Mouse (Mus musculus) heart, embryonic 16.5 days (tissue): ENCODE measurements around the gene Lpcat2b. TPM values are rescaled to one million over a fixed set of nuclear protein-coding genes. Genes with fewer than 3 reads are reported as not detected.
A peak's percentile ranks its signal among the peaks of the same experiment; 100 is the strongest.

ENCODE experiments used
- ATAC-seq: fragments of 200-750 bp; cut with Nextera tagmentation; replicated peaks from 2 replicates; pipeline ENCODE4 v1.8.0; 2017; ENCODE audit warnings: moderate number of reproducible peaks; ENCODE audit not compliant: insufficient read depth, low FRiP score; ENCODE audit errors: extremely low read depth
- H3K27ac ChIP-seq: fragments of 300-500 bp; sonication (generic); 2 replicates; pipeline ENCODE4 v1.5.1; 2014; ENCODE audit warnings: mild to moderate bottlenecking, low read length, control low read depth, moderate library complexity
- H3K27me3 ChIP-seq: fragments of 300-500 bp; sonication (generic); 2 replicates; pipeline ENCODE4 v1.6.1; 2014; ENCODE audit warnings: low read length, mixed read lengths; ENCODE audit not compliant: control insufficient read depth, insufficient read depth
- H3K36me3 ChIP-seq: fragments of 300-500 bp; sonication (generic); 2 replicates; pipeline ENCODE4 v1.6.1; 2014; ENCODE audit not compliant: control insufficient read depth, insufficient read depth
- H3K4me1 ChIP-seq: fragments of 300-500 bp; sonication (generic); 2 replicates; pipeline ENCODE4 v1.6.1; 2014; ENCODE audit warnings: low read length, mixed read lengths; ENCODE audit not compliant: control insufficient read depth, insufficient read depth
- H3K4me2 ChIP-seq: fragments of 300-500 bp; sonication (generic); 2 replicates; pipeline ENCODE4 v1.6.1; 2014; ENCODE audit warnings: low read depth, mild to moderate bottlenecking, control low read depth, low read length
- H3K4me3 ChIP-seq: fragments of 300-500 bp; sonication (generic); 2 replicates; pipeline ENCODE4 v1.5.1; 2014; ENCODE audit warnings: mild to moderate bottlenecking, control low read depth, low read length
- H3K9ac ChIP-seq: fragments of 300-500 bp; sonication (generic); 2 replicates; pipeline ENCODE4 v1.6.1; 2014; ENCODE audit warnings: low read length, control low read depth
- H3K9me3 ChIP-seq: fragments of 300-500 bp; sonication (generic); replicated peaks from 2 replicates; pipeline ENCODE4 v1.6.1; 2016; ENCODE audit warnings: low read length; ENCODE audit not compliant: control insufficient read depth
- WGBS: fragments of 180-500 bp; shearing (Covaris S2); extraction: QIAGEN DNeasy Blood & Tissue Kit; methylation state at CpG from one replicate; pipeline ENCODE4 v1.1.7; 2014; 5-methylcytosine and 5-hydroxymethylcytosine counted together
- polyA plus RNA-seq: library from polyadenylated mRNA; unstranded; fragments of >200 nt; fragmentation: Nextera tagmentation; extraction: Ambion mirVana; gene quantifications from 2 replicates; pipeline ENCODE4 v1.2.1, GENCODE M21; 2015

The Lpcat2b gene
- polyA plus RNA-seq, 1 experiment from 2014 or later, result not detected

DNA sequence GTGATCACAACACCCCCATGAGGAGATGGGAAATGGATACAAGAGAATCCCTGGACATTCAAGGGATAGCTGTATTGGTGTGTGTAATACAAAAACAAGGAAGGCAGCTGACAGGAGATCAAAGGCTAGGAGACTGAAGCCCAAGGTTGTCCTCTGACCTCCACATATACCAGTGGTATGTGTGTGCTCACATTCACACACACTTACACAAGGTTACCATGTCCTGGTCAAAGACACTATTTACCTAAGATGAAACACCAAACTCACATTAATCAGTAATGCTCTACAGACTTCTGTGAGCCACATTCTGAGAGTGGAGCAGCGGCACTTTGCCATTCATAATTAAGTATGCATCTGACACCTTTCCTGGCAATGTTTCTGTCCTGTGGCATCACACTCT, 21.0 kb upstream of the Lpcat2b start:
- no peak overlapping the region for H3K27ac ChIP-seq
- no peak overlapping the region for H3K9ac ChIP-seq
- H3K4me3 ChIP-seq, result no peak overlapping the region
- no peak overlapping the region for H3K4me2 ChIP-seq
- no peaks in the 10 kb centered on the region for H3K27me3 ChIP-seq
- no peak for ATAC-seq
- no peaks in the 10 kb centered on the region for H3K36me3 ChIP-seq
- WGBS, result 76% methylated on average over 1 of the region's 1 CpGs
- no peaks in the 10 kb centered on the region for H3K4me1 ChIP-seq
- H3K9me3 ChIP-seq, result no peaks in the 10 kb centered on the region

DNA sequence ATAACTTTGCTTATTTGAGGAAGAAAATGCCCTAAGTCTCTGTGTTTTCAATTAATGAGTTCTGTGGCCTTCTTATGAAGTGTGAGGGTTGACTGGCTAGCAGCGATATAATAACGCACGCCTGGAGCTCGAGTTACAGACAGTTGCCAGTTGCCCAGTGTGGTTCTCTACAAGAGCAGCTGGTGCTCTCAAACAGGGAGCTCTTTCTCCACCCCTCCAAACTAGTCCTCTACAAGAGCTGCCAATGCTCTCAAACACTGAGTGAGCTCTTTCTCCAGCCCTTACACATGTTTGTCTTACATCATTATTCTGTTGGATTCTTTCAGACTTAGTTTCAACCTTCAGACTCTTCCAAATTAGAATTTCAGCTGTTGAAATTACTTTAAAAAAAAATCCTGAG, 20.0 kb upstream of the Lpcat2b start:
- no peak overlapping the region for H3K27ac ChIP-seq
- no peaks in the 10 kb centered on the region for H3K27me3 ChIP-seq
- no peaks in the 10 kb centered on the region for H3K9me3 ChIP-seq
- no peaks in the 10 kb centered on the region for H3K36me3 ChIP-seq
- H3K4me3 ChIP-seq, result no peak overlapping the region
- H3K4me1 ChIP-seq, result no peaks in the 10 kb centered on the region
- no peak overlapping the region for H3K4me2 ChIP-seq
- ATAC-seq, result no peak
- 62% methylated on average over 4 of the region's 4 CpGs for WGBS
- H3K9ac ChIP-seq, result no peak overlapping the region

DNA sequence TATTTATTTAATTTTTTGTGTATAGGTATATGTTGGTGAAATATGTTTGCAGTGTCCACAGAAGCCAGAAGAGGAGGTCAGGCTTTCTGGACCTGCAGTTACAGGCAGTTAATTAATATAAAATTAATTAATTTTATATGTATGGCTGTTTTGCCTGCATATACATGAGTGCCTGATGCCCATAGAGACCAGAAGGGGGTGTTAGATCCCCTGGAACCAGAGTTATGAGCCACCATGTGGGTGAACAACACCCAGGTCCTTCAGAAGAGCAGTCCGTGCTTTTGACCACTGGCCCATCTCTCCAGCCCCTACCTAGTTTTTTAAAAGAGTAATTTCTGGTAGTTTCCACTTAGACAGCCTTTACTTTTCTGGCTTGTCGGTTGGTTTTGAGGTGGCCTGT, 19.1 kb upstream of the Lpcat2b start:
- Histone ChIP-seq H3K36me3 (no peaks in the 10 kb centered on the region), H3K4me2 (no peak overlapping the region), H3K27me3 (no peaks in the 10 kb centered on the region), H3K27ac (no peak overlapping the region), H3K9me3 (no peaks in the 10 kb centered on the region), H3K4me3 (no peak overlapping the region), H3K4me1 (no peaks in the 10 kb centered on the region), H3K9ac (no peak overlapping the region)
- no peak for ATAC-seq
- 79% methylated on average over 2 of the region's 2 CpGs for WGBS

DNA sequence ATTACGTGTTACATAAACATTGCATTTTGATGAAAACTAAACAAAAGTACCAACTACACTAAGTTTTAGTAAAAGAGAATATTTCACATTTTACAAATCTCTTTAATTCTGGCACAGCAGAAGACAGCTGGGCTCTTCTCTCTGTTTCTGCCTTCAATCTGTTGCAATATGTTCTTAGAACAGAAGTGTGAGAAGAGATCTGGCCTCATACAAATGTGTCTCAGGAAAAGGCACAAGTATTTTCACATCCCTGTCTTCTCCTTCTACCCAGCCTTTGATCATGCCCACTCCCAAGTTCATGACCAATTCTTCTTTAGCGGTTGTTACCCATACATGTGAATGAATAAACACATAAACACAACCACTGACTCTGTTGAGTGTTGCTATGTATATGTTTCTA, 16.3 kb upstream of the Lpcat2b start:
- WGBS, result 67% methylated on average over 2 of the region's 2 CpGs
- no peaks in the 10 kb centered on the region for H3K9me3 ChIP-seq
- no peak overlapping the region for H3K9ac ChIP-seq
- H3K27me3 ChIP-seq, result no peaks in the 10 kb centered on the region
- ATAC-seq, result no peak
- H3K36me3 ChIP-seq, result no peaks in the 10 kb centered on the region
- H3K27ac ChIP-seq, result no peak overlapping the region
- H3K4me2 ChIP-seq, result no peak overlapping the region
- no peaks in the 10 kb centered on the region; the same call in 1 of the 2 replicates for H3K4me1 ChIP-seq
- no peak overlapping the region for H3K4me3 ChIP-seq

DNA sequence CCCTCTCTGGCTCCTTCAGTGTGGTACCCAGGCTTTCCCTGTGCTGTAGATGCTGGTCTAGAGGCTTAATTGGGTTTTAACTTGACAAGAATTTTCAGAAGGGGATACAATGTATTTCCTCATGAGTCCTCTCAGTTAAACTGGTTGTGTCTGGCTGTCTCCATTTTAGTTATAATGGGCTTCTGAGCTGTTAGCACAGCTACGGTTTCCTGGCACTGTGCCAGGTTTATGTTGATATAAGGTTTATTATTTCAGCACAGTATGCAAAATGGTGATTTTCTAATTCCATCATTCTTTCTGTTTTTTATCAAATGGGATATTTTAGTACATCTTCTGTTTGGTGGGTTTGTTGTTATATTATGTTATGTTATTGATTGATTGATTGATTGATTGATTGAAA, 9.7 kb upstream of the Lpcat2b start:
- H3K36me3 ChIP-seq, result no peaks in the 10 kb centered on the region
- no peaks in the 10 kb centered on the region for H3K27me3 ChIP-seq
- no peaks in the 10 kb centered on the region; the same call in 1 of the 2 replicates for H3K4me1 ChIP-seq
- H3K4me3 ChIP-seq, result no peak overlapping the region
- no peak overlapping the region for H3K27ac ChIP-seq
- H3K9me3 ChIP-seq, result no peaks in the 10 kb centered on the region
- 18% methylated on average over 1 of the region's 1 CpGs for WGBS
- no peak overlapping the region for H3K9ac ChIP-seq
- H3K4me2 ChIP-seq, result no peak overlapping the region
- ATAC-seq, result no peak

DNA sequence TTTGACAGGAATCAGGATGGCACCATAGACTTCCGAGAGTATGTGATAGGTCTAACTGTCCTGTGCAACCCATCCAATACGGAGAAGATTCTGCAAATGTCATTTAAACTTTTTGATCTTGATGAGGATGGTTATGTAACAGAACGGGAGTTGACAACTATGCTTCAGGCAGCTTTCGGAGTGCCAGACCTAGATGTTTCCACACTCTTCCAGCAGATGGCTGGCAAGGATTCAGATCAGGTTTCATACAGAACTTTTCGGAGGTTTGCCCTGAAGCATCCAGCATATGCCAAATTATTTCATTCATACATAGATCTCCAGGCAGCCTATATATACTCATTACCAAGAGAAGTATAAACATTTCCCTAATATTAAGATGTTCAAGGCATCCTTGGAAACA, 2.7 kb downstream of the Lpcat2b start:
- H3K36me3 ChIP-seq, result no peaks in the 10 kb centered on the region
- H3K9ac ChIP-seq, result no peak overlapping the region
- H3K27ac ChIP-seq, result no peak overlapping the region
- no peak overlapping the region for H3K4me3 ChIP-seq
- 65% methylated on average over 5 of the region's 5 CpGs for WGBS
- H3K9me3 ChIP-seq, result no peaks in the 10 kb centered on the region
- no peak overlapping the region for H3K4me2 ChIP-seq
- H3K4me1 ChIP-seq, result peaks cover 7% of the 10 kb centered on the region
- no peaks in the 10 kb centered on the region for H3K27me3 ChIP-seq
- ATAC-seq, result no peak

DNA sequence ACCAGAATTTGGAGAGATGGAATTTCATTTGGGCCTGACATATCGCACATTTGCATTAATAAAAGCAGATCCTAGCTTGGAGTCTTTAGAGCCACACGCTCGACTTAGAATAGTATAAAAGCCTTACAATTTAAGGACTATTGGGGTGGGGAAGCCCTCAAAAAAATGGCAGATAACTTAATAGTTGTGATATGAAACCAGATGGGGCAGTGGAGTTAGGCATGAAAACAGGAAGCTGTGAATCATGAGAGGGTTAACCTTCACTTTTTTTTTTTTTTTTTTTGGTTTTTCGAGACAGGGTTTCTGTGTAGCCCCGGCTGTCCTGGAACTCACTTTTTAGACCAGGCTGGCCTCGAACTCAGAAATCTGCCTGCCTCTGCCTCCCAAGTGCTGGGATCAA, 4.8 kb downstream of the Lpcat2b start:
- Histone ChIP-seq H3K4me1 (peaks cover 7% of the 10 kb centered on the region), H3K27ac (no peak overlapping the region), H3K27me3 (no peaks in the 10 kb centered on the region), H3K4me2 (no peak overlapping the region), H3K36me3 (no peaks in the 10 kb centered on the region), H3K4me3 (no peak overlapping the region), H3K9ac (no peak overlapping the region), H3K9me3 (no peaks in the 10 kb centered on the region)
- ATAC-seq, result no peak
- WGBS, result 81% methylated on average over 6 of the region's 6 CpGs

DNA sequence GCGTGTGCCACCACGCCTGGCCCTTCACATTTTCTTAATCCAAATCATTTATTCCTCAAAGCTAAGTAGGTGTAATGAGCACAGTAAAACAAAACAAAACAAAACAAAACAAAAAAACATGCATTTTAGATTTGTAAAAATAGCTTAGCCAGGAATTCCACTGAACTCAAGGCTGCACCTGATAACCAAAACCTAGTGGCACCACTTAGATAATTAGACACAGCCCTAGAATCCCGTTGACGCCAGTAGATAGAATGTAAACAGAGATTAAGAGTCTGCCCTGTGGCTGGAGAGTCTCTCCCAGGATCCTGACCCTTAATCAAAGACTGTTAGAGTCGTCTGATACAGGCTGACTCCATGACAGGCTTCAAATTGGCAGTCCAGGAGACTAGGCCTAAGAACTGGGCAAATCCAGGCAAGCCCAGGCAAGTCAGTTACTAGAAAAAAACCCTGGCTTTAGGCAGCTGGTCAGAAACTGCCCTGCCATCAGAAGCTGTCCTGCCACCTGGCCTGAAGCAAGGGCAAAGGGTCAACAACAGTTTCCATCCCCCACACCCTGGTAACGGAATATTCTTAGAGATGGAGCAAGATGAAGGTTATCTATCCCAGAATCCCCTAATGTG, 5.3 kb downstream of the Lpcat2b start:
- H3K9ac ChIP-seq, result no peak overlapping the region
- no peaks in the 10 kb centered on the region for H3K27me3 ChIP-seq
- H3K4me3 ChIP-seq, result no peak overlapping the region
- ATAC-seq, result no peak
- no peak overlapping the region for H3K27ac ChIP-seq
- no peaks in the 10 kb centered on the region for H3K36me3 ChIP-seq
- H3K9me3 ChIP-seq, result no peaks in the 10 kb centered on the region
- no peak overlapping the region for H3K4me2 ChIP-seq
- H3K4me1 ChIP-seq, result peaks cover 7% of the 10 kb centered on the region
- 68% methylated on average over 6 of the region's 6 CpGs for WGBS

DNA sequence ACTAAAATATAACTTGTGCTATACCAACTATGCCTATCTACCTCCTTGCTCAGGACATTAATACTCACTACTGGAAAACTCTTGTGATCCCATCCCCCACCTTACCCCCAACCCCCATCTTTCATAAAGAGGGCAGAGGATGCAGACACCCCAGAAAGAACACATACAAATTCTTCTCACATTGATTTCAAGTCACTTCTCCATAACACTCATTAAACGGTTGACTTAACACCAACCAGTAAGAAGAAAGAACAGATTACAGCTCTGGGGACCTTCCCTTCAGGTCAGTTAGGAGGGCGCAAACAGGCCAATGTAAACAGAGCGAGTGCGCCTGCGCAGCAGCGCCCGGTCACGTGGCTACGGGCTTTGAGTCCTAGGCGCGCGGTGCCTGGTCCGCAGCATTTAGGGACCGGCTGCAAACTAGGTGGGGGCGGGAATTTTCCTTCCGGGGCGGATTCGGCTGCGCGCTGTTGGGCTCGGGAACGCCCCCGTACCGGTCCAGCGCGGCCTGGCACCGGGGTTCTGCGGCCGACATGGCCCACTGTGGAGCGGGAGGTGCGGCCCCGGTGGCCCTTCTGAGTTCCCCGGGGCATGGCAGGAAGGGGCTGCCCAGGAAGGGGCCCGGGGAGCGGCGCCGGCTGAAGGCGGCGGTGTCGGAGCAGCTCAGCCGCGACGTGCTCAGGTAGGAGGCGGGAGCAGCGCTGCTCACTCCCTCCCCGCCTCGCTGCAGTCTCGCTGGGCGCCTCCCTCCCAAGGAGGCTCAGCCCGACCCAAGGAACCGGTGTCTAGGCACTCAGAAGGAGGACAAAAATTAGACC, 6.3 kb downstream of the Lpcat2b start, which contains the start of gene Btbd8:
Btbd8 (plus strand) TSS at position 534 of the 818 bp plus-strand sequence.
- peaks cover 7% of the 10 kb centered on the region for H3K4me1 ChIP-seq
- peak within 1 kb of the TSS; percentile 89 for H3K4me2 ChIP-seq
- peak within 1 kb of the TSS; percentile 97 for H3K9ac ChIP-seq
- under 1% methylated on average over 51 of the region's 51 CpGs for WGBS
- peak within 1 kb of the TSS; percentile 90 for H3K4me3 ChIP-seq
- no peaks in the 10 kb centered on the region for H3K36me3 ChIP-seq
- H3K27ac ChIP-seq, result peak within 1 kb of the TSS; percentile 75
- H3K9me3 ChIP-seq, result no peaks in the 10 kb centered on the region
- ATAC-seq, result peak; percentile 92
- H3K27me3 ChIP-seq, result no peaks in the 10 kb centered on the region
